Mouse (Mus musculus) gastrocnemius, postnatal 25 days (tissue): ENCODE measurements around the gene Crygn. TPM values are rescaled to one million over a fixed set of nuclear protein-coding genes. Genes with fewer than 3 reads are reported as not detected.

Experiments
- DNase-seq: peaks from one replicate; pipeline ENCODE4 v3.0.0; 2022
- total RNA-seq, 2 experiments: library from RNA; stranded (reverse); gene quantifications; 1 replicate in 1 of 2; 2 replicates in 1 of 2; pipeline ENCODE4 v1.2.3; 2021

Crygn gene
- total RNA-seq, 2 experiments from 2014 or later: not detected

DNA sequence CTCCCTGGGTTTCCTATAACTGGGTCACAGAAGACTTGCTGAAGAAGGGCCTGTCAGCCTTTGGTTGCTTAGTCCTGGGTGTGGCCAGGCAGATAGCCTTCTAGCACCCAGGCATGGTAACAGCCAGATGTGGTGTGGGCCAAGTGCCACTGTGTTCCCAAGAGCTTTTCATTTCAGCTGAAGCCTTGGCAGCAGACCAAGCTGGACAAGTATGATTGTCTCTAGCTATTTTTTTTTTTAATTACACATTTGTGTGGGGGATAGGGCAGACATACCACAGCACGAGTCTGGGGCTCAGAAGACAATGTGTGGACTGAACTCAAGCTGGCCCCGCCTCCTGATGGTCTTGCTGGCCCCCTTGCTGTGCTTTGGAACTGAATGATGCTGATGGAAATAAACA, 47.8 kb downstream of the Crygn start:
- no peak for DNase-seq

DNA sequence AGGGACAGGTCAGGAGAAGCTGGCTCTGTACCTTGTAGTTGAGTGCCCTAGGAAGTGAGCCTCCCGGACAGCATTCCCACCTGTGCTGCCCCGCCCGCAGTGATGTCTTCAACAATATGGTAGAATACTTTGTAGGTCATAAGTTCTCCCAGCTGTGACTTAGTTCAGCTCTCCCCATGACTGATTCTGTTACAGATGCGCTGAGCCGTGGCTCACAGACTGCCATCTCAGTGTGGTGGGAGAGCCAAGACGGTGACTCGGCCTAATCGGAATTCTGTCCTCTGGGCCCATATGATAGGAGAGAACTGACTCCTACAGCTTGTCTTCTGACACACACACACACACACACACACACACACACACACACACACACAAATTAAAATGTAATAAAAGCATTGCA, 53.2 kb downstream of the Crygn start:
- no peak for DNase-seq

DNA sequence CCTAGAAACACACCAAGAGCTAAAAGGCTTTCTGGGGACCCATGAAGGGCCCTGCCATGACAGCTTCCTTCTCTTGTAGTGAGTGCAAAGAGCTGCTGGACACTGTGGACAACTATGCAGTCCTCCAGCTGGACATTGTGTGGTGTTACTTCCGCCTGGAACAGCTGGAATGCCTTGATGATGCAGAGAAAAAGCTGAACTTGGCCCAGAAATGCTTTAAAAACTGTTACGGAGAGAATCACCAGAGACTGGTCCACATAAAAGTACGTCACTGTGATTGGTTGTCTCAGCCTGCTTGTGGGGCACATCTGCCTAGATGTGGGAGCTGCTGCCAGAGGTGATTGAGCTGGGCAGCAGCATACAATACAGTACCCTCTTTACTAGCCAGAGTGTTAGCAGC, 56.5 kb downstream of the Crygn start:
- DNase-seq: no peak

Other genes with a start within 250 kb of the Crygn start
- not detected for gene Gbx1, start 230.8 kb downstream of the Crygn start, total RNA-seq
- 10 to 100 TPM; 33.2 to 66.7 TPM for gene Asb10, start 217.0 kb downstream of the Crygn start, total RNA-seq
- gene 4931409K22Rik, start 201.2 kb downstream of the Crygn start, total RNA-seq: not detected
- gene Abcf2, start 180.5 kb downstream of the Crygn start, total RNA-seq: 10 to 100 TPM; 88.0 to 97.0 TPM
- gene Chpf2, start 171.3 kb downstream of the Crygn start, total RNA-seq: 1 to 10 TPM; 8.0 to 10.0 TPM
- 100 to 1,000 TPM; 125 to 163 TPM for gene Smarcd3, start 133.6 kb downstream of the Crygn start, total RNA-seq
- gene Nub1, start 72.5 kb downstream of the Crygn start, total RNA-seq: 10 to 100 TPM; 21.9 to 23.0 TPM
- gene Wdr86, start 27.3 kb downstream of the Crygn start, total RNA-seq: not detected
- gene Rheb, start 84.6 kb upstream of the Crygn start, total RNA-seq: 10 to 100 TPM; 53.8 to 60.9 TPM